Mouse (Mus musculus) hematopoietic stem cell, adult 5-6 weeks (primary cell): ENCODE data around the gene Lrrc56. TPM values are rescaled to one million over a fixed set of nuclear protein-coding genes. Genes with fewer than 3 reads are reported as not detected.

Experiments
- ATAC-seq, 2 experiments: fragments of 125-278 bp in 1 of 2; replicated peaks in 1 of 2; 2 replicates each; pipeline ENCODE4 v1.8.0; 2016 to 2017; ENCODE audit warnings: inconsistent platforms in 2 of 2, mild to moderate bottlenecking in 2 of 2, moderate number of reproducible peaks in 2 of 2, low read depth in 1 of 2, moderate TSS enrichment in 1 of 2; ENCODE audit not compliant: low FRiP score in 2 of 2, poor library complexity in 2 of 2, severe bottlenecking in 2 of 2, insufficient read depth in 1 of 2, low TSS enrichment in 1 of 2
- total RNA-seq: library from RNA; stranded (forward); fragments of 172-1452, 232-1000 nt; gene quantifications from 2 replicates; pipeline ENCODE4 v1.2.3, GENCODE M21; 2017

Lrrc56 gene
- total RNA-seq, 1 experiment from 2014 or later: 0.60 TPM

- ATAC-seq: no peak
Observed at GRCm38 (mm10) chr7:141188733-141189132, 5.2 kb upstream of the Lrrc56 start.

GRCm38 (mm10) chr7:141190220-141190619 lies 3.7 kb upstream of the Lrrc56 start:
- ATAC-seq: no peak

GRCm38 (mm10) chr7:141191036-141191435 lies 2.9 kb upstream of the Lrrc56 start:
- ATAC-seq: no peak

GRCm38 (mm10) chr7:141191796-141192685 lies 1.9 kb upstream of the Lrrc56 start:
- no peak for ATAC-seq

GRCm38 (mm10) chr7:141192776-141193347 lies 1.1 kb upstream of the Lrrc56 start:
- ATAC-seq: no peak

- ATAC-seq: no peak
Observed at GRCm38 (mm10) chr7:141193348-141193856, 555 bp upstream of the Lrrc56 start.

GRCm38 (mm10) chr7:141194409-141194808 lies 452 bp downstream of the Lrrc56 start:
- no peak for ATAC-seq

- peak; percentile 69 to 70 for ATAC-seq
Observed at GRCm38 (mm10) chr7:141194830-141195229, 873 bp downstream of the Lrrc56 start.

GRCm38 (mm10) chr7:141195754-141196153 lies 1.8 kb downstream of the Lrrc56 start:
- no peak for ATAC-seq

GRCm38 (mm10) chr7:141196619-141197282 lies 2.8 kb downstream of the Lrrc56 start:
- no peak for ATAC-seq

GRCm38 (mm10) chr7:141198121-141198520 lies 4.2 kb downstream of the Lrrc56 start:
- ATAC-seq: no peak

- no peak for ATAC-seq
Observed at GRCm38 (mm10) chr7:141204546-141204945, 10.6 kb downstream of the Lrrc56 start.

GRCm38 (mm10) chr7:141205504-141205903 lies 11.5 kb downstream of the Lrrc56 start:
- ATAC-seq: no peak

- ATAC-seq: 0 out of 4 replicates have a peak, but pooled peaks of 1 of the 2 experiments have one; percentile 19
Observed at GRCm38 (mm10) chr7:141206182-141206937, 12.4 kb downstream of the Lrrc56 start.

- ATAC-seq: no peak
Observed at GRCm38 (mm10) chr7:141209526-141209925, 15.6 kb downstream of the Lrrc56 start.

GRCm38 (mm10) chr7:141210137-141210536 lies 16.2 kb downstream of the Lrrc56 start:
- no peak for ATAC-seq

GRCm38 (mm10) chr7:141210606-141211131 lies 16.7 kb downstream of the Lrrc56 start:
- no peak for ATAC-seq
